Mouse (Mus musculus): ENCODE results near the gene Nr2c2ap.
A peak's percentile ranks its signal among the peaks of the same experiment; 100 is the strongest.

Nr2c2ap gene

GRCm38 (mm10) chr8:70131166-70131883 lies at the start of gene Nr2c2ap:
Nr2c2ap (plus strand) TSS chr8:70131333.
- peak; percentile 90 for DNase-seq

- DNase-seq: no peak
Measured at GRCm38 (mm10) chr8:70081976-70082375, 49.2 kb upstream of the Nr2c2ap start.

- peak; percentile 41 for DNase-seq
Measured at GRCm38 (mm10) chr8:70083285-70083684, 47.8 kb upstream of the Nr2c2ap start, which contains the start of gene Hapln4. Hapln4 (plus strand) TSS chr8:70083457.

- no peak for DNase-seq
Measured at GRCm38 (mm10) chr8:70084191-70085065, 46.7 kb upstream of the Nr2c2ap start.

GRCm38 (mm10) chr8:70086151-70086550 lies 45.0 kb upstream of the Nr2c2ap start:
- DNase-seq: no peak

GRCm38 (mm10) chr8:70087237-70087636 lies 43.9 kb upstream of the Nr2c2ap start:
- DNase-seq: peak; percentile 10

GRCm38 (mm10) chr8:70087836-70088650 lies 43.1 kb upstream of the Nr2c2ap start:
- DNase-seq: peak; percentile 54

GRCm38 (mm10) chr8:70089296-70089960 lies 41.7 kb upstream of the Nr2c2ap start:
- no peak for DNase-seq

GRCm38 (mm10) chr8:70092786-70093185 lies 38.3 kb upstream of the Nr2c2ap start:
- no peak for DNase-seq

- DNase-seq: no peak
Measured at GRCm38 (mm10) chr8:70099276-70099675, 31.9 kb upstream of the Nr2c2ap start.

GRCm38 (mm10) chr8:70100241-70100640 lies 30.9 kb upstream of the Nr2c2ap start:
- no peak for DNase-seq

- peak; percentile 35 for DNase-seq
Measured at GRCm38 (mm10) chr8:70104506-70104905, 26.6 kb upstream of the Nr2c2ap start.

- DNase-seq: no peak
Measured at GRCm38 (mm10) chr8:70104922-70105321, 26.2 kb upstream of the Nr2c2ap start.

GRCm38 (mm10) chr8:70110451-70110850 lies 20.7 kb upstream of the Nr2c2ap start:
- no peak for DNase-seq

GRCm38 (mm10) chr8:70111192-70111795 lies 19.8 kb upstream of the Nr2c2ap start:
- DNase-seq: no peak

GRCm38 (mm10) chr8:70112401-70113016 lies 18.6 kb upstream of the Nr2c2ap start:
- no peak for DNase-seq

- no peak for DNase-seq
Measured at GRCm38 (mm10) chr8:70114488-70114887, 16.6 kb upstream of the Nr2c2ap start.

GRCm38 (mm10) chr8:70114892-70115291 lies 16.2 kb upstream of the Nr2c2ap start:
- no peak for DNase-seq

GRCm38 (mm10) chr8:70117611-70118010 lies 13.5 kb upstream of the Nr2c2ap start:
- peak; percentile 49 for DNase-seq

- DNase-seq: no peak
Measured at GRCm38 (mm10) chr8:70118726-70119700, 12.1 kb upstream of the Nr2c2ap start.
